Mouse (Mus musculus) heart, postnatal 0 days (tissue): ENCODE data around the gene Cers3.

Experiments used
- CTCF ChIP-seq: IDR thresholded peaks from 2 replicates; pipeline ENCODE4 v1.5.1; 2016; ENCODE audit warnings: antibody characterized with exemption, control low read depth, low read depth
- EP300 ChIP-seq: IDR thresholded peaks from 2 replicates; pipeline ENCODE4 v1.6.1; 2016; ENCODE audit warnings: antibody characterized with exemption, low read depth

- no peak for TF ChIP-seq CTCF
- TF ChIP-seq EP300, result no peak
Measured at GRCm38 (mm10) chr7:66813172-66813571, 69.9 kb downstream of the Cers3 start.
